Mouse (Mus musculus): ENCODE measurements around the gene Pitpnm1.

- no peak for TF ChIP-seq POLR2A (IDR thresholded peaks at IDR 0.05; ENCODE audit: insufficient read depth, low read depth, low read length)
- TF ChIP-seq CTCF (IDR thresholded peaks at IDR 0.05; ENCODE audit: insufficient read depth, low read depth, low read length): no peak
Observed at GRCm38 (mm10) chr19:4057962-4058361, 41.8 kb upstream of the Pitpnm1 start.

All from olfactory bulb, adult 2 months (tissue).